Mouse (Mus musculus): ENCODE results near the gene Wnk4. TPM values are rescaled to one million over a fixed set of nuclear protein-coding genes. Genes with fewer than 3 reads are reported as not detected.
A peak's percentile ranks its signal among the peaks of the same experiment; 100 is the strongest.

Gene Wnk4
- polyA plus RNA-seq, 1 experiment from 2014 or later, result 3.7 TPM

DNA sequence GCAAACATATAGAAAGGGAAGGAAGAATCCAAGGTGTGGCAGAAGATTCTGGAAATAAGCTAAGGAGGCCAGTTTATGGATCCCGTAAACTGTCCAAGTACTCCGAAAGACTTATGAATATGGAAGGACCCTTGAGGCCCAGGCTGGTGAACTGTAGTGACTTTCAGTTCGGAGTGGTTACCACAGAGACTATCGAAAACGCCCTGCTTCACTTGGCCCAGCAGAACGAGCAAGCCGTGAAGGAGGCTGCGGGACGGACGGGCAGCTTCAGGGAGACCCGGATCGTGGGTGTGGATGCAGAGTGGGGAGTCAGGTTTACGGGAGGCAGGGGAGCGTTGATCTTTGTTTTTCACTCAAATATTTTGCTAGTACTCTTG is 18.8 kb downstream of the Wnk4 start:
- H3K9me3 ChIP-seq, result no peaks in the 10 kb centered on the region
- H3K27ac ChIP-seq, result no peak overlapping the region
- 0 out of 2 replicates have a peak, but pooled peaks cover 2% of the 10 kb centered on the region for H3K36me3 ChIP-seq
- no peak for ATAC-seq (ENCODE audit: borderline replicate concordance, extremely low read depth, low FRiP score, low TSS enrichment)
- peak overlapping the region; percentile 75 for H3K4me2 ChIP-seq
- H3K4me1 ChIP-seq, result peaks cover 29% of the 10 kb centered on the region
- H3K9ac ChIP-seq, result no peak overlapping the region
- no peaks in the 10 kb centered on the region for H3K27me3 ChIP-seq
- 57% methylated on average over 14 of the region's 14 CpGs for WGBS
- H3K4me3 ChIP-seq, result peak overlapping the region; percentile 67

GRCm38 (mm10) chr11:101280837-101281236 is 20.5 kb downstream of the Wnk4 start:
- no peak for ATAC-seq (ENCODE audit: borderline replicate concordance, extremely low read depth, low FRiP score, low TSS enrichment)

DNA sequence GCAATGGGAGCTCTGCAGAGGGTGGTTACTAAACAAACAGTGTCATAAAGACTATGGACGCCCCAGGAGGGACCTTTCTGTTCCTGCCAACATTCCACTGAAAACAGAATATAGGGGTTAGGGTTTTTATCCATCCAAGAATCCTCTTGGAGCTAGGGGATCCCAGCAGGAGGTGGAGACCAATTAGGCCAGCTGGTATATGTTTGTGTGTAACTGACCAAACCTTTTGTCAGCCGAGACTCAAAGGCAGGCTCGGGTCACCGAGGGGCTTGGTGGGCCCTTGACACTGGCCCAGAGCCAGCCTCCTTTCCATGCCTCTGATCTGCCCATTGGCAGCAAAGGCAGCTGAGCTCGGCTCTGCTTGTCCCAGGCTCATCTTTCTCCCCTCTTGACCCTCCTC is 22.5 kb downstream of the Wnk4 start:
- H3K27me3 ChIP-seq, result no peaks in the 10 kb centered on the region
- no peak overlapping the region for H3K9ac ChIP-seq
- H3K4me2 ChIP-seq, result no peak overlapping the region
- no peak for ATAC-seq (ENCODE audit: borderline replicate concordance, extremely low read depth, low FRiP score, low TSS enrichment)
- H3K9me3 ChIP-seq, result no peaks in the 10 kb centered on the region
- no peak overlapping the region for H3K4me3 ChIP-seq
- 18% methylated on average over 5 of the region's 5 CpGs for WGBS
- H3K4me1 ChIP-seq, result peaks cover 9% of the 10 kb centered on the region
- H3K36me3 ChIP-seq, result peaks cover 8% of the 10 kb centered on the region
- no peak overlapping the region for H3K27ac ChIP-seq

More at GRCm38 (mm10) chr11:101280837-101281236, 20.5 kb downstream of the Wnk4 start:
- Histone ChIP-seq H3K9ac (no peak overlapping the region), H3K4me1 (peaks cover 29% of the 10 kb centered on the region), H3K4me2 (no peak overlapping the region), H3K9me3 (no peaks in the 10 kb centered on the region), H3K27me3 (no peaks in the 10 kb centered on the region), H3K27ac (no peak overlapping the region), H3K36me3 (0 out of 2 replicates have a peak, but pooled peaks cover 2% of the 10 kb centered on the region), H3K4me3 (no peak overlapping the region)
- WGBS, result 52% methylated on average over 7 of the region's 7 CpGs

DNA sequence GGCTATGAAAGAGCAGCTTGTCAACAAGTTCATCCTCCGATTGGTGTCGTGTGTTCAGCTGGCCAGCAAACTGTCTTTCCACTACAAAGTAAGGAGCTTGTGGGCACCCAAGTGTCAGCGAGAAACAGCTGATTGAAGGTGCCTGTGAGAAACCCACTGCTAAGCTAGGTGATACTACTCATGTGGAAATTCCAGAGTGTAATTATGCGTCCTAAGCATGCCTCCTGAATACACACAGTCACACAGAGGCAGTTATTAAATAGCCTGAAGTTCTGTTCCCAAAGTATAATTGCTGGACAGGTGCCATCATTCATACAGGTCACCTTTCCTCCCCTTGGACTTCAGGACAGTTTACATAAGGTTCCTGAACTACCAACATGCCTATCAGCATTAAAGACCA is 23.4 kb downstream of the Wnk4 start:
- H3K4me2 ChIP-seq, result no peak overlapping the region
- 64% methylated on average over 4 of the region's 4 CpGs for WGBS
- ATAC-seq (ENCODE audit: borderline replicate concordance, extremely low read depth, low FRiP score, low TSS enrichment), result no peak
- H3K4me1 ChIP-seq, result peaks cover 6% of the 10 kb centered on the region
- no peaks in the 10 kb centered on the region for H3K27me3 ChIP-seq
- H3K36me3 ChIP-seq, result peaks cover 15% of the 10 kb centered on the region
- no peak overlapping the region for H3K27ac ChIP-seq
- no peak overlapping the region for H3K9ac ChIP-seq
- no peaks in the 10 kb centered on the region for H3K9me3 ChIP-seq
- no peak overlapping the region for H3K4me3 ChIP-seq

- WGBS, result 59% methylated on average over 9 of the region's 9 CpGs
- no peaks in the 10 kb centered on the region for H3K9me3 ChIP-seq
- no peak overlapping the region for H3K27ac ChIP-seq
- no peak overlapping the region for H3K9ac ChIP-seq
- ATAC-seq (ENCODE audit: borderline replicate concordance, extremely low read depth, low FRiP score, low TSS enrichment), result no peak
- H3K27me3 ChIP-seq, result no peaks in the 10 kb centered on the region
- H3K4me1 ChIP-seq, result no peaks in the 10 kb centered on the region
- peaks cover 44% of the 10 kb centered on the region for H3K36me3 ChIP-seq
- H3K4me2 ChIP-seq, result no peak overlapping the region
- no peak overlapping the region for H3K4me3 ChIP-seq
These were observed 26.9 kb downstream of the Wnk4 start for GRCm38 (mm10) chr11:101287306-101287705.

GRCm38 (mm10) chr11:101291231-101291630 is 30.9 kb downstream of the Wnk4 start:
- no peaks in the 10 kb centered on the region for H3K27me3 ChIP-seq
- no peak for ATAC-seq (ENCODE audit: borderline replicate concordance, extremely low read depth, low FRiP score, low TSS enrichment)
- H3K9ac ChIP-seq, result no peak overlapping the region
- H3K4me3 ChIP-seq, result no peak overlapping the region
- H3K4me1 ChIP-seq, result no peaks in the 10 kb centered on the region
- no peaks in the 10 kb centered on the region for H3K9me3 ChIP-seq
- H3K4me2 ChIP-seq, result no peak overlapping the region
- WGBS, result 95% methylated on average over 8 of the region's 8 CpGs
- peaks cover 72% of the 10 kb centered on the region for H3K36me3 ChIP-seq
- no peak overlapping the region for H3K27ac ChIP-seq

GRCm38 (mm10) chr11:101295191-101295590 is 34.8 kb downstream of the Wnk4 start:
- 93% methylated on average over 8 of the region's 8 CpGs for WGBS

DNA sequence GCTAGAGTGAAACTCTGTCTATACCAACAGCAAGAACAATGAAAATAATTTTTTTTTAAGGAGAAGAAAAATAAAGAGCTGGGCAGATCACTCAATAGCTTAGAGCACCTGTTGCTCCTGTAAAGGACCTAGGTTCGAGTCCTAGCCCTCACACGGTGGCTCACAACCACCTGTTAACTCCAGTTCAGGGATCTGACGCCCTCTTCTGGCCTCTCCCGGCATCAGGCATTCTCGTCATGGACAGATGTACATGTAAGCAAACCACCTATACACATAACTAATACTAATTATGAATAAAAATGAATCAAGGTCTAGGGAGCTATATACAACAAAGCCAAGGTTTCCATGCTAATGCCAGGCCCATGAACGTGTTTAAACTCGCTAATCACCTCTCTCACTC is 40.5 kb downstream of the Wnk4 start:
- peak overlapping the region; percentile 88 for H3K9ac ChIP-seq
- WGBS, result 61% methylated on average over 7 of the region's 7 CpGs
- ATAC-seq (ENCODE audit: borderline replicate concordance, extremely low read depth, low FRiP score, low TSS enrichment), result no peak

More at GRCm38 (mm10) chr11:101295191-101295590, 34.8 kb downstream of the Wnk4 start:
- Histone ChIP-seq H3K4me1 (no peaks in the 10 kb centered on the region), H3K9me3 (no peaks in the 10 kb centered on the region), H3K4me3 (no peak overlapping the region), H3K9ac (no peak overlapping the region), H3K27ac (no peak overlapping the region), H3K4me2 (no peak overlapping the region), H3K36me3 (peaks cover 51% of the 10 kb centered on the region), H3K27me3 (no peaks in the 10 kb centered on the region)
- ATAC-seq (ENCODE audit: borderline replicate concordance, extremely low read depth, low FRiP score, low TSS enrichment), result no peak

DNA sequence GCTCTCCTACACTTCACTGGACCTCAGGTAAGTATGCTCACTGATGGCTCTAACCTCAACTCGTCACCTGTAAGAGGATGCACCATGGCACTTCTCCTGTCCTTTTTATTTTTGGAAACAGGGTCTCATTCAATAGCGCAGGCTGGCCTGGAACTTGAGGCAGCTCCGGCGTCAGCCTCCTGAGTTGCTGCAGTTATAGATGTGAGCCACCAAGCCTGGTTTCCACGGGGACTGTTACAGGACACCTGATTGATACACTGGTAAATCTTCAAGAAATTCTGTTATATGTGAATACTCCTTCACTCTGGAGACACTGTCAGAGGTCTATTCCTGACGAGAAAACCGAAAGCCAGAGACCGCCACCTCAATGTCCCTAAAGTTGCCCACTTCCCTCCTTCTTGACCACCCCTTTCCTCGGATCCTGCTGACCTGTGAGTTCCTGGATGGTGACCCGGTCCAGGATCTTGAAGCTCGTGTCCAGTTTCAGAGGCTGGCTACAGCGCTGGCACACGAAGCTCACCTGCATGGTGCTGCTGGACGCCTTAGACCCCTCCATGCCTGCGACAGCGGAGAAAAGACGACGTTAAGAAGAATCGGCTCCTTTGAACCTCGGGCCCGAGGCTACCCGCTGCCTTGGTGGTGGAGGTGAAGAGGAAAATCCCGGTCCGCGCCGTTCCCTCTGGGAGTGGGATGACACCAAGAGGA is 41.1 kb downstream of the Wnk4 start:
- H3K9me3 ChIP-seq, result no peaks in the 10 kb centered on the region
- H3K4me2 ChIP-seq, result peak overlapping the region; percentile 93
- peak overlapping the region; percentile 88 for H3K9ac ChIP-seq
- WGBS, result 11% methylated on average over 26 of the region's 26 CpGs
- no peak; the same call in 1 of the 2 replicates for ATAC-seq (ENCODE audit: borderline replicate concordance, extremely low read depth, low FRiP score, low TSS enrichment)
- H3K4me3 ChIP-seq, result peak overlapping the region; percentile 91
- H3K27me3 ChIP-seq, result no peaks in the 10 kb centered on the region
- H3K36me3 ChIP-seq, result no peaks in the 10 kb centered on the region; the same call in 1 of the 2 replicates
- peaks cover 12% of the 10 kb centered on the region for H3K4me1 ChIP-seq
- no peak overlapping the region for H3K27ac ChIP-seq

More for the DNA sequence above, 40.5 kb downstream of the Wnk4 start:
- Histone ChIP-seq H3K4me1 (peaks cover 12% of the 10 kb centered on the region), H3K9me3 (no peaks in the 10 kb centered on the region), H3K27ac (no peak overlapping the region), H3K36me3 (peaks cover 4% of the 10 kb centered on the region; the same call in 1 of the 2 replicates), H3K4me2 (peak overlapping the region; percentile 93), H3K27me3 (no peaks in the 10 kb centered on the region), H3K4me3 (peak overlapping the region; percentile 91)

GRCm38 (mm10) chr11:101302004-101302798 is 41.8 kb downstream of the Wnk4 start, which contains the start of gene Becn1:
Gene Becn1, minus strand, starts transcription at chr11:101302286.
- peak; percentile 93 for ATAC-seq (ENCODE audit: borderline replicate concordance, extremely low read depth, low FRiP score, low TSS enrichment)
- H3K27ac ChIP-seq, result no peak within 1 kb of the TSS
- H3K9ac ChIP-seq, result peak within 1 kb of the TSS; percentile 88
- H3K4me1 ChIP-seq, result peaks cover 12% of the 10 kb centered on the region
- H3K27me3 ChIP-seq, result no peaks in the 10 kb centered on the region
- 7% methylated on average over 39 of the region's 39 CpGs for WGBS
- H3K9me3 ChIP-seq, result no peaks in the 10 kb centered on the region
- H3K4me2 ChIP-seq, result peak within 1 kb of the TSS; percentile 93
- H3K4me3 ChIP-seq, result peak within 1 kb of the TSS; percentile 91
- no peaks in the 10 kb centered on the region; the same call in 1 of the 2 replicates for H3K36me3 ChIP-seq

DNA sequence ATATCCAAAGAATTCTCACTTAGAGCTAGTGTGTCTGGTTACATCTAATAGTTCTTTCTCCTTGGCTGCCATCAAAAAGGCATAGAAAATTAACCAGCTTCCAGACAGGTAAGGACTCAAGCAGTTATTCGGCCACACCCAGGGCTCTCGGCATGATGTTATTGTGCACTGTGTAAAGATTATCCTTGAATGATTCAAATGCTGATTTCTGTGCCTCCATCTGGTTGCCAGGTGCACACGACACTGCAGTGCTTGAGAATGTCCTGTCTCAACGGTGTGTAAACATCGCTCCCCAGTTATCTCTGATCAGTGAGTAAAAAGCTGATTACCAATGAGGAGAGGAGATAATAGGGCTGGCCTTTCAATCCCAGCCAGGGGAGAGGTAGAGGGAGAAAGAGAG is 47.4 kb downstream of the Wnk4 start:
- H3K27ac ChIP-seq, result no peak overlapping the region
- no peak overlapping the region for H3K9ac ChIP-seq
- WGBS, result 22% methylated on average over 5 of the region's 5 CpGs
- no peaks in the 10 kb centered on the region for H3K36me3 ChIP-seq
- no peak overlapping the region for H3K4me2 ChIP-seq
- H3K27me3 ChIP-seq, result no peaks in the 10 kb centered on the region
- no peaks in the 10 kb centered on the region for H3K9me3 ChIP-seq
- no peak overlapping the region for H3K4me3 ChIP-seq
- no peaks in the 10 kb centered on the region for H3K4me1 ChIP-seq
- ATAC-seq (ENCODE audit: borderline replicate concordance, extremely low read depth, low FRiP score, low TSS enrichment), result no peak

GRCm38 (mm10) chr11:101311083-101311482 is 50.7 kb downstream of the Wnk4 start:
- Histone ChIP-seq H3K4me3 (no peak overlapping the region), H3K9me3 (no peaks in the 10 kb centered on the region), H3K27ac (no peak overlapping the region), H3K4me2 (no peak overlapping the region), H3K9ac (no peak overlapping the region), H3K36me3 (no peaks in the 10 kb centered on the region), H3K4me1 (no peaks in the 10 kb centered on the region), H3K27me3 (no peaks in the 10 kb centered on the region)
- ATAC-seq (ENCODE audit: borderline replicate concordance, extremely low read depth, low FRiP score, low TSS enrichment), result no peak
- 87% methylated on average over 3 of the region's 3 CpGs for WGBS

Data from lung, embryonic 15.5 days (tissue).